Mouse (Mus musculus) heart, embryonic 15.5 days (tissue): ENCODE measurements around the gene Mea1. TPM values are rescaled to one million over a fixed set of nuclear protein-coding genes. Genes with fewer than 3 reads are reported as not detected.

Source experiments
- ATAC-seq: fragments of 200-750 bp; cut with Nextera tagmentation; replicated peaks from 2 replicates; pipeline ENCODE4 v1.8.0; 2017; ENCODE audit warnings: low read depth, moderate TSS enrichment; ENCODE audit not compliant: insufficient number of reproducible peaks, insufficient read depth, low FRiP score
- H3K27ac ChIP-seq: fragments of 300-500 bp; sonication (generic); 2 replicates; pipeline ENCODE4 v1.5.1; 2015; ENCODE audit warnings: mild to moderate bottlenecking, inconsistent platforms
- H3K27me3 ChIP-seq: fragments of 300-500 bp; sonication (generic); 2 replicates; pipeline ENCODE4 v1.6.1; 2015; ENCODE audit warnings: inconsistent platforms
- H3K36me3 ChIP-seq: fragments of 300-500 bp; sonication (generic); 2 replicates; pipeline ENCODE4 v1.6.1; 2015; ENCODE audit warnings: mild to moderate bottlenecking, inconsistent platforms
- H3K4me1 ChIP-seq: fragments of 300-500 bp; sonication (generic); replicated peaks from 2 replicates; pipeline ENCODE4 v1.6.1; 2015; ENCODE audit warnings: inconsistent platforms
- H3K4me2 ChIP-seq: fragments of 300-500 bp; sonication (generic); 2 replicates; pipeline ENCODE4 v1.6.1; 2015; ENCODE audit warnings: inconsistent platforms, mild to moderate bottlenecking, moderate library complexity
- H3K4me3 ChIP-seq: fragments of 300-500 bp; sonication (generic); 2 replicates; pipeline ENCODE4 v1.5.1; 2015; ENCODE audit warnings: mild to moderate bottlenecking, inconsistent platforms
- H3K9ac ChIP-seq: fragments of 300-500 bp; sonication (generic); 2 replicates; pipeline ENCODE4 v1.6.1; 2015; ENCODE audit warnings: mild to moderate bottlenecking, inconsistent platforms
- H3K9me3 ChIP-seq: fragments of 300-500 bp; sonication (generic); replicated peaks from 2 replicates; pipeline ENCODE4 v1.6.1; 2016; ENCODE audit warnings: inconsistent platforms
- WGBS: fragments of 180-500 bp; shearing (Covaris S2); methylation state at CpG from one replicate; pipeline ENCODE4 v1.1.7; 2015; ENCODE audit warnings: mixed read lengths; 5-methylcytosine and 5-hydroxymethylcytosine counted together
- polyA plus RNA-seq: library from polyadenylated mRNA; unstranded; fragments of >200 nt; fragmentation: Nextera tagmentation; extraction: Ambion mirVana; gene quantifications from 2 replicates; pipeline ENCODE4 v1.2.1, GENCODE M21; 2015

The Mea1 gene
- 105 and 113 TPM in 2 replicates for polyA plus RNA-seq

DNA sequence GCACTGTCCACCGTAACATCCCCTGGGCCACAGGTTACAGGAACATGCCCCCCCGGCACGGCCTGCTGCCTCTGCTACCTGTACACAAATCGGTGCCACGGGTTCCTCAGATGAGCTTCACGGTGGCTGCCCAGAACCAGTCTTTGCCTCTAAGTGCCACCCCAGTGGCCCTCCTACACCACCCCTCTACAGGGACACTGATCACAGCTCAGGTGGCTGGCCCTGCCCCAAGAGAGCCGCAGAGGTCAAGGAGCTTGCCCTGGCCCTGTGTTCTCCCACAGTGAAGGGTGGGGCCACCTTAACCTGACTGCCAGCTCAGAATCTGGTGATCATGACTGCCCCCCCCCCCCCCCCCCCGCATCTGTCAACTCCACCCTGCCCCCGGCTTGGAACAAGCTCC, at the start of gene Mea1:
Gene Mea1 (plus strand): TSS at position 378 of the 400 bp plus-strand sequence.
- no peak for ATAC-seq
- Histone ChIP-seq H3K4me1 (peaks cover 43% of the 10 kb centered on the region), H3K9ac (peak within 1 kb of the TSS; percentile 83), H3K36me3 (peaks cover 37% of the 10 kb centered on the region), H3K4me3 (peak within 1 kb of the TSS; percentile 99), H3K4me2 (peak within 1 kb of the TSS; percentile 74), H3K9me3 (no peaks in the 10 kb centered on the region), H3K27me3 (no peaks in the 10 kb centered on the region), H3K27ac (peak within 1 kb of the TSS; percentile 98)
- WGBS = 80% methylated on average over 7 of the region's 9 CpGs

DNA sequence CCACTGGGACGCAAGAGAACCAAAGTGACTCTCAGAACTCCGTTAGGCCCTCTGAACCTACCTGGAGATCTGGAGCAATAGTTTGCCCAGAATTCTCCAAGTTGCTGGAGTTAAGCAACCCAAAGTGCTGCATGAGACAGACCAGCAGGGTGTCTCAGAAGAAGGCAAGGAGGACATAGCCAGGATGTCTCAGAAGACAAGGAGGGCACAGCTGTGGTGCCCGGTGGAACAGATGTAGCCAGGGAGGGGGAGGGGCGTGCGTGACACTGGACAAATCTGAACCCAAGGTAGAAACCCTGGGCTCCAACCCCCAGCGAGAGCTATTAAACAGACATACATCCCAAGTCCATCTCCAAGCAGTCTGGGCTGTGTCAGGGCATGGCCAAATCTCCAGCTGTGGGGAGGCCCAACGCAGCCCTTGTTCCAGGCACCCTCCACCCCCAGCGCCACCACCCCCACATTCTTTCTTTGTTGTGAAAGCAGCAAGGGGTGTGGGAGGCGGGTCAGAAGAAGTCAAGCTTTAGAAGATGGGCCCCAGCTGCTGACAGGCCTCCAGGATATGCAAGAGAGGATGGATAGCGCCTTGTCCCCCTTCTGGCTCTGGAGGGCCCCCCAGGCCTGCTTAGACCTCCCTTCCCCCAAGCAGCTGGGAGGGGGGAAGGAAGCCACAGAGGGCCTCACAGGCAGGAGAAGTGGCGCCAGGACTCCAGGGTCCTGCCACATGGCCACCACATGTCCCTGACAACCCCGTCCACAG, 48.7 kb upstream of the Mea1 start:
- peak overlapping the region; percentile 98 for H3K9ac ChIP-seq
- peak overlapping the region; percentile 73 for H3K4me2 ChIP-seq
- H3K4me1 ChIP-seq = peaks cover 34% of the 10 kb centered on the region
- peak overlapping the region; percentile 93 for H3K4me3 ChIP-seq
- peaks cover 14% of the 10 kb centered on the region for H3K36me3 ChIP-seq
- no peaks in the 10 kb centered on the region for H3K9me3 ChIP-seq
- WGBS = 10% methylated on average over 12 of the region's 12 CpGs
- no peaks in the 10 kb centered on the region for H3K27me3 ChIP-seq
- peak; percentile 56 for ATAC-seq
- peak overlapping the region; percentile 96 for H3K27ac ChIP-seq

DNA sequence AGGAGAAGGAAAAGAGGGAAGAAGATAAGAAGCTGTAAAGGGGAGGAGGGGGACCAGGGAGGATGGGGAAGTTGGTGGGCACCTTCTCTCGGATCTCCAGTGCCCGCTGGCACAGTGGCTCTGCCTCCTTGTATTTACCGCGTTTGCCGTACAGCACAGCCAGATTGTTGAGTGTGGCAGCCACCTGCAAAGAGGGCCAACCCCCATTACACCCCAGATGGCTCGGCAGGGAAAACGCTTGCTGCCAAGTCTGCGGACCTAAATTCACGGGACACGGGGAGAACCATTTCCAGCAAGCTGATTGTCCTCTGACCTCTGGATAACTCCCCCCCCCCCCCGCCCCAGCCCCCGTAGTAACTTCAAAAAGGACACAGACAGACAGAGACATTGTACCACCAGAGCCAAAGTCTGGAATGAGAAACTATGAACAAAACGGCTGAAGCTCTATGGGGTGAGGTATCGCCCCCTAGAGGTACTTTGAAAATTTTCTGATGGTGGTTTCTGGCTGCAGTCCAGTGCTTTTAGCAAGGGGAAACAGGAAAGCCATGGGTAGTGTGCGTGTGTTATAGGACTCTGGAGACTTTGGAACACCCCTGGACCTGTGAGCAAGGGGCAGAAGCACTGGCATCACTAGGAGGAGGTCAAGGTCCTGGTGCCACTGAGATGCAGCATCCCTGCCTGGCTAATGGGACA, 41.6 kb upstream of the Mea1 start:
- no peak overlapping the region; the same call in 1 of the 2 replicates for H3K4me3 ChIP-seq
- no peaks in the 10 kb centered on the region for H3K27me3 ChIP-seq
- peaks cover 32% of the 10 kb centered on the region for H3K36me3 ChIP-seq
- H3K27ac ChIP-seq = 0 out of 2 replicates have a peak overlapping the region, but pooled peaks have one; percentile 2
- H3K4me2 ChIP-seq = peak overlapping the region; percentile 50
- H3K9ac ChIP-seq = no peak overlapping the region
- ATAC-seq = no peak
- WGBS = 18% methylated on average over 15 of the region's 15 CpGs
- no peaks in the 10 kb centered on the region for H3K9me3 ChIP-seq
- H3K4me1 ChIP-seq = peaks cover 8% of the 10 kb centered on the region

DNA sequence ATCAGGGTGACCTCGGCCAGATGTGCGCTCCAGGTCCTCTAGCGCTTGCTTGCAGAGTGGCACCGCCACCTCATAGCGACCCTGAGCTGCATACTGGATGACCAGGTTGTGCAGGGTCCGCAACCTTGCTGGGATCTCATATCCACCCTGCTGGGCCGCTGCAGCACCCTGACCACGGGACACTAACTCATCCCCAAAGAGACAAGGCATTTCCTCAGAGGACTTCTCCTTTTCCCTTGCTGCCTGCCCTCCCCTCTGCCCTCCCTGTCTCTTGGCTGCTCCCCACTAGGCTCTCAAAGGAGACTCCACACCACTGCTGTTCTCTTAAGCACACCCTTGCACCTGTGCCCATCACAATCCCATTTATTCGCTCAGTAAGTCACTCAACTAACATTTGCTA, 38.7 kb upstream of the Mea1 start:
- no peak for ATAC-seq
- H3K27ac ChIP-seq = no peak overlapping the region
- WGBS = 83% methylated on average over 7 of the region's 9 CpGs
- no peak overlapping the region for H3K4me3 ChIP-seq
- no peak overlapping the region for H3K4me2 ChIP-seq
- peaks cover 31% of the 10 kb centered on the region for H3K36me3 ChIP-seq
- H3K9me3 ChIP-seq = no peaks in the 10 kb centered on the region
- no peaks in the 10 kb centered on the region for H3K27me3 ChIP-seq
- peaks cover 17% of the 10 kb centered on the region for H3K4me1 ChIP-seq
- H3K9ac ChIP-seq = no peak overlapping the region

DNA sequence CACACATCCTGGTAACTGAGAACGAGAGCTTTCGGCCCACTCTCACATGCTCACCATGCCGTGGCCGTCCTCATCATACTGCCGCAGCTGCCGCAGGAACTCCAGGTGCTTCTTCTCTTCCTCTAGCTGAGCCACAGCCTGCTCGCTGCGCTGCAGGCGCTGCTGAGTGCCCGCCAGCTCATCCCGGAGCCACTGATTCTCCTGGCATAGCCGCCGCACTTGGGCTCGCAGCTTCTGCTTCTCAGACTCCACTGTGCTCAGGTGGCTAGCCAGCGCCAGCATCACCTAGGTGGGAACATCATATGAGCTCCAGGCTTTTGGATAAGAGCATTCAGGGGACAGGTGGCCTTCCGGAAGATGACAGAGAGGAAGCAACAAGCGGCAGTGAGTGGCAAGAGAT, 36.5 kb upstream of the Mea1 start:
- Histone ChIP-seq H3K9ac (no peak overlapping the region), H3K27ac (no peak overlapping the region), H3K4me1 (peaks cover 22% of the 10 kb centered on the region), H3K4me3 (no peak overlapping the region), H3K27me3 (no peaks in the 10 kb centered on the region), H3K9me3 (no peaks in the 10 kb centered on the region), H3K36me3 (peaks cover 31% of the 10 kb centered on the region), H3K4me2 (no peak overlapping the region)
- WGBS = 90% methylated on average over 17 of the region's 17 CpGs
- ATAC-seq = no peak

DNA sequence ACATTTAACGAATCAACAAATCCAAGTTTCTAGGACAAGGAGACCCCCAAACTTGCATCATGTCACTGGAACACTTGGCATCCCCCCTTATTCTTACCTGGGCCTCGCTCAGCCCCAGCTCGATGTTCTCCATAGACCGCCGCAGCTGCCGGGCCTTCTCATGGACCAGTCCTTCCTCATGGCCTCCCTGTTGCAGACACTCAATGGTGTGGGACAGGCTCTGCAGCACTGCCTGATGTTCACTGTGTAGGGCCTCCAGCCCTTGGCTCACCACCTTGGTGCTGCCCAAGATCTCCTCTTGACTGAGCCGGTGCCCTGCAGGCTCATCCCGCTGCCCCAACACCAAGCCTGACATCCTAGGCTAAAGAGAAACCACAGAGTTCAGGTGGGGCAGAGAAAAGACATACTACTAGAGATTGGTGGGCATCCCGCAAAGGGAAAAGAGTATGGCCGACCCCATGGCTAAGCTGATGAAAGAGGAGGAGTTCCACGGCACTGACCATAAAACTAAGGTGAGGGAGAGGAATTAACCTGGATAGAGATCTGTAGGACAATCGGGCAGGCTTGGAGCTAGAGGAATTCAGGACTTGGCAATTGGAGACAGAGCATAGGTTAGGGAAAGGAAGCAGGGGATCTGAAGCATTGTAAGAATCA, 34.3 kb upstream of the Mea1 start:
- Histone ChIP-seq H3K27me3 (no peaks in the 10 kb centered on the region), H3K4me3 (peak overlapping the region; percentile 79), H3K9ac (0 out of 2 replicates have a peak overlapping the region, but pooled peaks have one; percentile 72), H3K27ac (no peak overlapping the region), H3K4me1 (peaks cover 23% of the 10 kb centered on the region), H3K36me3 (peaks cover 38% of the 10 kb centered on the region), H3K4me2 (peak overlapping the region; percentile 80), H3K9me3 (no peaks in the 10 kb centered on the region)
- ATAC-seq = no peak
- 88% methylated on average over 12 of the region's 12 CpGs for WGBS

DNA sequence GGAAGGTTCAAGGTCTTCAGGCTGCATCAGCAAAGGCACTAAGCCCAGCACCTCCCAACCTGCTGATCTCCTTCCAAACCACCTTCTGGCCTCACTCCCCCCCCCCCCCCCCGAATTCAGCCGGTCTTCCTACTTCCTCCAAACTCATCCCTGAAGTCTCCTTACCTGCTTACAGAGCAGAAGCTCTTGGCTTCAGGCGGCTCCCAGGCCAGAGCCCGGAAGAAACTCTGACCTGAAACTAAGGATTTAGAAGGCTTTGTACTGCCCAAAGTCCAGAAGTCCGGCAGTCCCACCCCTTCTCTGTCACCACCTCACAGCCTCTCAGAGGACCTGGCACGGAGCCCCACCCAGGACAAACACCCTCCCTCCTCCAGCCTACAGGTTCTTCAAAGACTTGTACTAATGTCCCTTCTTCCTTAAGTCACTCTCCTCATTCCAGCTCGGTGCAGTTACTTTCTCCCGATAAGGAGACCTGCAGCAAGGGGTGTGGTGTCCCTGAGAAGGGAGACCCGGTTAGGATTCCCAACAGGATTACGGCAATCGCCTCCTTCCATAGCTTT, 33.6 kb upstream of the Mea1 start:
- WGBS = 7% methylated on average over 11 of the region's 11 CpGs
- Histone ChIP-seq H3K9ac (peak overlapping the region; percentile 72), H3K4me2 (peak overlapping the region; percentile 80), H3K4me3 (peak overlapping the region; percentile 79), H3K36me3 (peaks cover 31% of the 10 kb centered on the region), H3K9me3 (no peaks in the 10 kb centered on the region), H3K27me3 (no peaks in the 10 kb centered on the region), H3K27ac (peak overlapping the region; percentile 77), H3K4me1 (peaks cover 29% of the 10 kb centered on the region)
- no peak for ATAC-seq

DNA sequence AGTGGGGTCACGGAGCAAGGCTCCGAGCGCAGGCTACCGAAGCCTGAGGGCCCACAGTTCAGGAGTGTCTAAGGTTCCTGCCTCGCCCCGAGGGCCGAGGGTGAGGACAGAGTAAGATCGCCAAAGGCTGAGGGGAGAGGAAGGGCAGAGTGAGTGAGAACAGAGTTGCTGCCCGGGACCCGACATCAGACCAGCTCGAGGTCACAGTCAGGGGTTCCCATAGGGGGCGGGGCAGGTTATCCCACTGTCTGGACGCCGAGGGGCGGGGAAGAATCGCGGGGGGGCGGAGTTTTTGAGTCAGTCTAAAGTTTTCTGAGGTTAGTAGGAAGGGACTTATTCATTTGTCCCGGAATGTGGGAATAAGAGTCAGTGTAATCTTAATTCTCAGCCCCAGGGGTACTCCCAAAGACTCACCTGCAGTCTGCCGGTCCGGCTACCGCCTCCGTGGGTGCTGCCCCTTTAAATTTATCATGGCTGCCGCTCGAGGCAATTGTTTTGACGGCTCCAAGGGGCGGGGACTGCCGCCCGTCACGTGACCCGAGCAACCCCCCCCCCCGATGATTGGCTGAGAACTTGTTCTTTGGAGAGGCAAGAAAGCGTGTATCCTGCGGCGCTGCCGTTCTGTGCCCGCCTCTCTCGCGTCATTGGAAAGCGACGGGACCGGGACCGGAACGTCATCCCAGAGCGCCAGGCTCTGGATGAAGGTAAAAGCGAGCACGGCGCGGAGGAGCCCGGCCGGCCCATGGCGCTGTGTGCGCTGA, 32.9 kb upstream of the Mea1 start, which contains the start of the genes Klc4 and Mrpl2:
Gene Klc4 (minus strand): TSS at position 462 of the 761 bp plus-strand sequence.
Gene Mrpl2 (plus strand): TSS at position 669 of the 761 bp plus-strand sequence.
- Histone ChIP-seq H3K27ac (peak within 1 kb of the TSS; percentile 86), H3K9ac (peak within 1 kb of the TSS; percentile 83), H3K4me1 (peaks cover 30% of the 10 kb centered on the region), H3K27me3 (no peaks in the 10 kb centered on the region), H3K4me3 (peak within 1 kb of the TSS; percentile 79), H3K9me3 (no peaks in the 10 kb centered on the region), H3K4me2 (peak within 1 kb of the TSS; percentile 80), H3K36me3 (peaks cover 23% of the 10 kb centered on the region; the same call in 1 of the 2 replicates)
- under 1% methylated on average over 53 of the region's 53 CpGs for WGBS
- peak; percentile 53 for ATAC-seq

DNA sequence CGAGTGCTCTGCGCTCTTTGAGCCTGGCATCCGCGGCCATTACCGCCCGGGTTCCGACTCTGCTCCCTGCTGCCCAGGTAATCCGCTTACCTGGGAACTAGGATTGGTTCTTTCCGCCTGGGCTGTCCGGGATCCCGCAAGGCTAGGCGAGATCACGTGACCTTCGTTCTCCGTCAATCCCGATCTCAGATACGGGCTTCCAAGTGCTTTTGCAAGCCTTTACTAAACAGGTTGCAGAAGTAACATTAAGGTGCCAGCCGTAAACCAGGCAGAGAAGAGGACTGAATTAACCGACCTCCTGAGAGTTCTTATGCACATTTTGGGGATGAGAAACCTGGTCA, 32.3 kb upstream of the Mea1 start:
- H3K4me2 ChIP-seq = peak overlapping the region; percentile 69
- no peaks in the 10 kb centered on the region for H3K9me3 ChIP-seq
- H3K4me1 ChIP-seq = peaks cover 35% of the 10 kb centered on the region
- under 1% methylated on average over 19 of the region's 19 CpGs for WGBS
- ATAC-seq = no peak; the same call in none of the 2 replicates
- H3K4me3 ChIP-seq = peak overlapping the region; percentile 79
- H3K27ac ChIP-seq = peak overlapping the region; percentile 86
- H3K9ac ChIP-seq = peak overlapping the region; percentile 83
- no peaks in the 10 kb centered on the region for H3K27me3 ChIP-seq
- H3K36me3 ChIP-seq = peaks cover 18% of the 10 kb centered on the region; the same call in 1 of the 2 replicates

DNA sequence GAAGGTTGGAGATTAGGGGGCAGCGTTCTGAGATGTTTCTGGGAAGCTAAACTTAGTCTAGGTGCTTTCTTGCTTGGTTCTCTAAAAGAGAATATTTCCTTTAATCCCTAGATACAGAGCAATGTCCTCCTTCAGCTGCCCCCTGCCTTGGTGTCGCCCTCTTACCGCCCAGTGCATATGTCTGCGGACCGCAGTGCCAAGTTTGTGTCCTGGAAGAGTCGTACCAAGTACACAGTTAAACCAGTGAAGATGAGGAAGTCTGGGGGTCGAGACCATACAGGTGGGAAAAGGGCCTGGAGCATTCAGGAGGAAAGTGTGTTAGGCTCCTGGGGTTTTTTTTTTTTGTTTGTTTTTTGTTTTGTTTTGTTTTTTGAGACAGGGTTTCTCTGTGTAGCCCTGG, 31.3 kb upstream of the Mea1 start:
- Histone ChIP-seq H3K9me3 (no peaks in the 10 kb centered on the region), H3K9ac (0 out of 2 replicates have a peak overlapping the region, but pooled peaks have one; percentile 83), H3K4me2 (no peak overlapping the region; the same call in 1 of the 2 replicates), H3K27ac (no peak overlapping the region), H3K4me1 (peaks cover 45% of the 10 kb centered on the region), H3K36me3 (peaks cover 9% of the 10 kb centered on the region; the same call in 1 of the 2 replicates), H3K27me3 (no peaks in the 10 kb centered on the region), H3K4me3 (peak overlapping the region; percentile 79)
- WGBS = 90% methylated on average over 7 of the region's 7 CpGs
- ATAC-seq = no peak
